Mouse (Mus musculus): Measurements from ENCODE around the gene Acat2.

GRCm38 (mm10) chr17:12994069-12994468, 33.5 kb upstream of the Acat2 start, which contains the start of gene Wtap:
- TF ChIP-seq CTCF (IDR thresholded peaks at IDR 0.05; ENCODE audit: low read depth): no peak
- TF ChIP-seq EP300 (IDR thresholded peaks at IDR 0.05; ENCODE audit: low read depth): no peak
